Mouse (Mus musculus): Measurements from ENCODE around the gene Afap1l2.

- TF ChIP-seq CTCF (conservative IDR thresholded peaks at IDR 0.05; ENCODE audit: low read length) (no peak), NANOG (IDR thresholded peaks at IDR 0.05; ENCODE audit: borderline replicate concordance, low read length) (no peak)
Observed at GRCm38 (mm10) chr19:56867701-56868100, 140.3 kb downstream of the Afap1l2 start.
